Mouse (Mus musculus) MEL (cell line): Measurements from ENCODE around the gene Olfr1330. TPM values are rescaled to one million over a fixed set of nuclear protein-coding genes. Genes with fewer than 3 reads are reported as not detected.

Experiments
- polyA plus RNA-seq, 2 experiments: library from polyadenylated mRNA; stranded (reverse) in 1 of 2; unstranded in 1 of 2; fragments of >175 nt in 1 of 2; fragments of >200 nt in 1 of 2; gene quantifications; 2 replicates each; pipeline versions ENCODE4 v1.2.1 to v1.2.4; 2012; ENCODE audit warnings: low replicate concordance in 2 of 2, low read depth in 1 of 2; ENCODE audit not compliant: insufficient read length in 2 of 2, insufficient read depth in 1 of 2, missing spikeins in 1 of 2
- total RNA-seq: library from RNA; depleted of rRNA; stranded (reverse); fragments of 300-350 nt; gene quantifications from 2 replicates; pipeline ENCODE4 v1.2.3, GENCODE M21; 2012; rRNA removed

Gene Olfr1330
- total and polyA plus RNA-seq, 3 experiments, result not detected

Other genes with a start within 250 kb of the Olfr1330 start
- gene Olfr62, start 229.6 kb upstream of the Olfr1330 start, total RNA-seq, result not detected in 2 replicates
- gene Olfr62, start 229.6 kb upstream of the Olfr1330 start, polyA plus RNA-seq, result not detected
- gene Olfr1342, start 195.8 kb upstream of the Olfr1330 start, total RNA-seq, result not detected in 2 replicates
- gene Olfr1342, start 195.8 kb upstream of the Olfr1330 start, polyA plus RNA-seq, result not detected
- not detected in 2 replicates for gene Olfr1341, start 185.1 kb upstream of the Olfr1330 start, total RNA-seq
- not detected for gene Olfr1341, start 185.1 kb upstream of the Olfr1330 start, polyA plus RNA-seq
- gene Olfr1340, start 168.5 kb upstream of the Olfr1330 start, total RNA-seq, result not detected in 2 replicates
- not detected for gene Olfr1340, start 168.5 kb upstream of the Olfr1330 start, polyA plus RNA-seq
- not detected in 2 replicates for gene Olfr1339, start 156.4 kb upstream of the Olfr1330 start, total RNA-seq
- not detected for gene Olfr1339, start 156.4 kb upstream of the Olfr1330 start, polyA plus RNA-seq
- gene Olfr1338, start 129.9 kb upstream of the Olfr1330 start, total RNA-seq, result not detected in 2 replicates
- not detected for gene Olfr1338, start 129.9 kb upstream of the Olfr1330 start, polyA plus RNA-seq
- gene Olfr1337, start 106.0 kb upstream of the Olfr1330 start, total RNA-seq, result not detected in 2 replicates
- gene Olfr1337, start 106.0 kb upstream of the Olfr1330 start, polyA plus RNA-seq, result not detected
- gene Olfr1335, start 78.7 kb upstream of the Olfr1330 start, total RNA-seq, result not detected in 2 replicates
- not detected for gene Olfr1335, start 78.7 kb upstream of the Olfr1330 start, polyA plus RNA-seq
- not detected in 2 replicates for gene Olfr1333, start 52.3 kb upstream of the Olfr1330 start, total RNA-seq
- gene Olfr1333, start 52.3 kb upstream of the Olfr1330 start, polyA plus RNA-seq, result not detected
- gene Olfr1331, start 23.9 kb upstream of the Olfr1330 start, total RNA-seq, result not detected in 2 replicates
- not detected for gene Olfr1331, start 23.9 kb upstream of the Olfr1330 start, polyA plus RNA-seq
- not detected in 2 replicates for gene Olfr1329, start 28.9 kb downstream of the Olfr1330 start, total RNA-seq
- gene Olfr1329, start 28.9 kb downstream of the Olfr1330 start, polyA plus RNA-seq, result not detected
- not detected in 2 replicates for gene Olfr1328, start 50.0 kb downstream of the Olfr1330 start, total RNA-seq
- gene Olfr1328, start 50.0 kb downstream of the Olfr1330 start, polyA plus RNA-seq, result not detected
- gene Lao1, start 73.0 kb downstream of the Olfr1330 start, total RNA-seq, result not detected in 2 replicates
- not detected for gene Lao1, start 73.0 kb downstream of the Olfr1330 start, polyA plus RNA-seq
- 15.9 and 47.3 TPM in 2 replicates for gene Slc2a1, start 220.1 kb downstream of the Olfr1330 start, total RNA-seq
- gene Slc2a1, start 220.1 kb downstream of the Olfr1330 start, polyA plus RNA-seq, result 10 to 100 TPM in 1 of 2 experiments, not detected in 1; 99.5 TPM